Mouse (Mus musculus) induced T-regulatory cell, adult 2 months (primary cell): ENCODE results near the gene Casz1.

Source experiments
- DNase-seq: peaks from one replicate; pipeline ENCODE4 v3.0.0-alpha.2; 2012; ENCODE audit warnings: low read depth

Casz1 gene

DNA sequence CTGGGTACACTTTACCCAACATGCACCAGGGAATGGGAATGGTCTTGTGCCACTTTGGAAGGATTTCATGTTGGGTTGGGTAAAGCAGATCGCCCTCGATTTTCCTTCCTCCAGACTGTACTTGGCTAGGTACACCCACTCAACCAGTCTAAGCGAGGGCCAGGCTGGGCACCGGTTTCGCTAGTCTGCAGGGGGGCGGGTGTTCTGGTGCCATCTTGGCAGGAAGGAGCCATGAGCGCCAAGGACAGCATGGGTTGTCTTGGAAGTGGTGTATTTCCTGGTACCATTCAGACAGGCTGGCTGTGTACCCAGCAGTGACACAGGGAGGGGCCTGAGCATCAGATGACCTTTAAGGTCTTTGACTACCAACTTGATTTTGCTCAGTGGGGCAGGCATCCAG lies 101.1 kb downstream of the Casz1 start:
- DNase-seq = no peak

DNA sequence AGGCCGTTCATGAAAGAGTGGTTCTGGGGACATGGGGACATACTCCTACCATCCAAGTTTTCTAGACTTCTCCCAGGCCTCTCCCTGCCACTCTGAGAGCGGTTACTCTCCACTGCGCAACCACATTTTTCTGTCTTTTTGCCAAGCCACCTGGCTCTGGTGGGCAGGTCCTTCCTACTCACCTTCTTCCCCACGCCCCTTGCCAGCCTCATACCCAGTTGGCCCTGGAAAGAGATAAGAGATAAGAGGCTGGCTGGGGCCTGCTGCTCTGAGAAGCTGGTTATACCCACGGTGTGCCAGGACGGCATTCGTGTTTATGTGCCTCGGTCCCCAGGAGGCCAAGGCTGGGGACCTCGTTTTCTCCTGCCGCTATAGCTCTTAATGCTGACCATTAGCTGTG lies 102.6 kb downstream of the Casz1 start:
- DNase-seq = no peak

DNA sequence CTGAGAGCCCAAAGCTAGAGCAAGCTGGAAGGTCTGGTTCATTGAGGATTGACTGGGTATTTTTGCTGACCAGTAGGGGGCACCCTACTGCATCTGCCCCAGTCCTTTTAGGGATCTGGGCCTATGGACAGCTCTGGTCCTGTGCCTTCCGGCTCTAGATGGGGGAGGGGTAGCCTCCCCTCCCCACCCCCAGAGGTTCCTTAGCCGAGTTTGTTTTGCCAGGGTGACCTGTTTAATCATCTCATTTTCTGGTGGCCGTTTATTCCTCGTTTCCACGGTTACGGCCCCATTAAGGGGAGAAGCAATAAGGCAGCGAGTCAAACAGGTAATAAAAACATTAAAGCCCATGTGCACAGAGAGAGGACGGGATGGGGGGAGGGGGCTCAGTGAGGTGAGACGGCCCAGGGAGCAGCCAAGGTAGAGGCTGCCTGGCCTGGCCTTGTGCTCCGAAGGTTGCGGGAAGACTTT lies 104.0 kb downstream of the Casz1 start:
- peak; percentile 48 for DNase-seq

DNA sequence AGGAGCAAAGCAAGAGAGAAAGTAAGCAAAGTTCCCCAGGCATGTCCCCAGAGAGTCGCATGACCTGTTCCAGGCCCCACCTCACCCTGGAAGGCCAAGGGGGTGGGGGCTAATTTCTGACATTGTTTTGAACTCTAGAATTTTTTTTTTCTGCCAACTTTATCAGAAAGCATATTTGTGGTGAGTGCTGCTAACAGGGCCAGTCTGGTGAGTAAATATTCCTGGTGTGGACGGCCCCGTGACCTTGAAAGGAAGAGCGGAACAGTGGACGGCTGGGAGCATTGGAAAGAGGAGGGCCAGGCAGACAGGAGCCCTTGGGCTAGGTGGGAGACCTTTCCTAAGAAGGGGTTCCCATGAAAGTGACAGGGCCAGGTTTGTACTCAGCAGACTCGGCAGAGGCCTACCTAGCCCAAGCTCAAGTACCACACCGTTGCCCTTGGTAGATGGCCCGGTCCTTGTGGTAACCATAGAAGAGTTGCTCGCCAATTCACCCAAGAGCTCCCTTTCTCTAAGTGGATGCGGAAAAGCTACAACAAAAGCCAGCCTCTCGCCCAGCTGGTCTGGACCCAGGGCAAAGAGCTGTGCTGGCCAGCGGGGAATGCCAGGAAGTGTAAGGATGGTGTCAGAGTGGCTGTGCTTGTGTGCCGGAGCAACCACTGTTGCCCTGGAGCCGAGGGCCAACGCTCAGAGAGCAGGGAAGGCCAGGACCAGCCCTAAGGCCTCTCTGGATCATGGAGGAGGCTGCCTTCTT lies 104.7 kb downstream of the Casz1 start:
- no peak for DNase-seq

DNA sequence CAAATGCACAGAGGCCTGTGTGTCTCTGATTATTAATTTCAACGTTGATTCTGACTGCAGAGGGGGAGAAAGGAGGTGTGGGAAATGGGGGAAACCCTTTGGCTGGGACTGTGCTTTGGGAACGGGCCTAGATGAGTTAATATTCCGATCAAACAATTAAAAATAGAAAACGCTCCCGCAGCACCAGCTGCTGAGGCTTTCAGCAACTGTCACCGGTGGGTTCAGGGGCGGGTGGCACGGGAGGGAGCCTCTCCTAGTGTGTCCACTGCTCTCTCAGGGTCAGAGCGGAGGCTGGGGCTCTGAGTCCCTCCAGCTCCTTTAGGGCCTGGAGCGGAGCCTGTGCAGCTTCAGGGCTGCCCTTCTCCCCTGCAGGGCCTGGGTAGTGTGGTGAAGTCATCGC lies 105.3 kb downstream of the Casz1 start:
- DNase-seq = no peak

DNA sequence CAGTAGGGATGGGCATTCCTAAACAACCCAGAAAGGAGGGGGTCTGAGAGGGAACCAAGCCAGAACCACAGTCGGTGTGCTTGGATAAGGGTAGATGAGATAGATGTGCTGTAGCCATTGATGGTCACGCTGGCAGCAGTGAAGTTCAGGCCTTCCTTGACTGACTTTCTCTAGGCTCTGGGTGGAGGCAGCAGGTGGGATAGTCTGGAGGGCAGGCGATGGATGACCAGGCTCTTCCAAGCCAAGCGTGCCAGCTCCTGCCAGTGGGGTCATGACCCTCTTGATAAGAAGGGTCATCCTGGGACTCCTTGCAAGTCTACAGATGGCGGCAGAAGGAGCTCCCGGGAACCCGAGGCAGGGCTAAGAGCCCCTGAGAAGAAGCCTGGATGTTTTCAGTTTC lies 107.9 kb downstream of the Casz1 start:
- no peak for DNase-seq

DNA sequence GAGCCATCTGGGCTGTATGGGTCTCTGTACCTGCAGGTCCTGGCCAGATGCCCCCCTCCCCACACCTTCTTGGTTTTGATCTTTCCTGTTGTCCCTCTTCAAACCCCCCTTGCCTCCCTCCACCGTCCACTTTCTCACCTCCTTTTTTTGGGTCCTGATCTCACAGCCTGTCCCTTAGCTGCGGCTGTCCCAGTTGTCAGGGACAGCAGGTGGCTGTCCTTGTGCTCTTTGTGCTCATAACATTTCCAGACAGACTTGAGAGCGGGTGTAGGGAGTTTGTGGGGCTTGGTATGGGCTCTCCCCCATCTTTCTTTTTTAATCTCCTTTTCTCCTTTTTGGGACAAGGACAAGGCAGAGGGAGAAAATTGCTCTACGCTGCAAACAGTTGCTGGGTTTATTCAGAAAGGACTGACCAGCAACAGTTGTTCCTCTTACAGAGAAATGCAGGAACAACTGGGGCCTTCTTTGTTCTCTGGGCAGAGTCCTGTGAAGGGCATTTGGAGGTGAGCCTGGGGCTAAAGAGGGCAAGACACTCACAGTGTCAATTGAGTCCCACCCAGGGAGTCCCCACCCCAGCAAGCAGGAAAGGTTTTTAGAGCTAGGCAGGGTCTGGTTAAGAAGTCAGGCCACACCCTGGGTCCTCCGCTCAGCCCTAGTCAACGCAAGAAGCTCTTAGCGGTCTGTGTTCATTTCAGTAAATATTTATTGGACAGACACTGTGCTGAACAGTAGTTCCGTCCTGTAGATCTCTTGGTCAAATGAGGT lies 108.8 kb downstream of the Casz1 start:
- DNase-seq = no peak

DNA sequence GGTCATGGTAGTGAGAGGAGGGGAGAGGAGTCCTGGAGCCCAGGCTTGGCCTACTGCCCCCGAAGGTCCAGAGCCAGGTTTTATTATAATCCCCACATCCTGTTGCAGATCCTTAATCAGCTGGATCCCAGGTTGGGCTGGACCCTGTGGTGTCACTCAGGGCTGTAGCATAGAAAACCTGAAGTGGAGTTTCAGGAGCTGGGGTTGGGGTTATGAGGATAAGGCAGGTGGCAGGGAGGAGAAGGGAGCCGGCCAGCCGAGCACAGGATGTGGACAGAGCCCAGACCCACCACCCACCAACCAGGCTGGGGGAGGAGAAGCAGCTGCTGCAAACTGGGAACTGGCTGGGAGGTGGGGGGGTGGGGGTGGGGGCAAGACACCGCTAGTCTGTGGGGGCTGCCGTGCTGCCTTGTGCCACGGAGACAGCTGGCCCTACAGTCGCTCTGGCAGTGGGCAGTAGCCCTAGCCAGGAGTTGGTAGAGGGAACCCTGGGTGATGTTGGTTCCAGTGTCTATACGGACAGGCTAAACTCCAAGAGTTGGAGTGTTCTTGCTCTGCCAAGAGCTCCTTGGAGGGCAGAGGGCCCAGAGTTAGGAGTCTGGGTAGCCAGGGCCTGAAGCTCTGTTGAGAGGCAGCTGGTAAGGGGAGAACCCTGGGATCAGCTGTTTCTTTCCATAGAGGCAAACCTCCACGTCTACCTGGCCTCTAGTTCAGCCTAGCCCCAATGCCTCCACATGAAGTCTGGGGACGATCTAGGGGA lies 110.8 kb downstream of the Casz1 start:
- DNase-seq = no peak

DNA sequence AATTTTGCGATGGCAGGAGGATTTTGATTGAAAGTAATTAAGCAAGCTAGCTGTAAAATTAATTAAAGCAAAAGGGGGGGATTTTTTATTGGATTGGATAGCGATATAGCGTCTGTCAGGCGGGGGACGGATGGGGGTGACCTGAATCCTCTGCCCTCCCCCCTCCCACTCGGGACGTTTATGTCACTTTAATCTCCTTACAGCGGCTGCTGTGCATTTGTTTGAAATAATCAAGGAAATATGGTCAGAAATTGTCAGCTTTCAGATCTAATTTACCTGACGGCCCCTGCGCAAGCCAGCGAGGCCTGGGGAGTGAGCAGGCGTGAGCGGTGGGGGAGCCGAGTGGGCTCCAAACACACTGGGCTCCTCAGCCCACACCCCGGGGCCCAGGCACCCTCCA lies 111.6 kb downstream of the Casz1 start:
- DNase-seq = no peak

DNA sequence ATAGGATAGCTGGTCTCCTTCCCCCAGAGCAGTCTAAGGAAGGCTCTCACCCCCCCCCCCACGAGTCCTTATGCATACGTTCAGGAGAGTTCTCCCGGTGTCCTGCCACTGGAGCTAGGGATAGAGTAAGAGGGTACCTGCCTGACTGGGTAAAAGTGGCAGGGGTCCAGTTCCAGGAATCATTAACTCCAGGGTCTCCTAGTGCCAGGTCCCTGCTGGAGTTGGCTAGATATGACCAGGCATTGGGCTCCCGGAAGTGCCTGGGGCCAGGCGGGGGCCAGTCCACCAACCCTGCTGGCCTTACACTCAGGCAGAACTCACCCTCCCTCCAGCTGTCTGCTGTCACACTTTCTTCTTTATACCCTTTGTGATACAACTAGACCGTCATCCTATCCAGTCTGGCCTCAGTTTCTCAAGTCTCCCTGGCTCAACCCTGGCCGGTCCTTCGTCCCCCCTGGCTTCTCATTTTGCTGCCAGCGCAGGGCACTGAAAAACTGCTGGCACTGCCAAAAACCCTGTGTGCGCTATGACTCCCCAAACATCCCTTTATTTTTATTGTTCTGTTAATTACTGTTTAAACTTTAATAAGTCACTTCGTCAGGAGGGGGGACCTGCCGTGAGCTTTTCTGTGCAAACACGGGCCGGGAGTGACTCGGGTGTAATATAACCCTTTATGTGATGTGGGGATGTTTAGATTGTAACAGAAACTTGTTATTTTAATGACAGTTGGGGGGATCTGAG lies 114.6 kb downstream of the Casz1 start:
- no peak for DNase-seq

DNA sequence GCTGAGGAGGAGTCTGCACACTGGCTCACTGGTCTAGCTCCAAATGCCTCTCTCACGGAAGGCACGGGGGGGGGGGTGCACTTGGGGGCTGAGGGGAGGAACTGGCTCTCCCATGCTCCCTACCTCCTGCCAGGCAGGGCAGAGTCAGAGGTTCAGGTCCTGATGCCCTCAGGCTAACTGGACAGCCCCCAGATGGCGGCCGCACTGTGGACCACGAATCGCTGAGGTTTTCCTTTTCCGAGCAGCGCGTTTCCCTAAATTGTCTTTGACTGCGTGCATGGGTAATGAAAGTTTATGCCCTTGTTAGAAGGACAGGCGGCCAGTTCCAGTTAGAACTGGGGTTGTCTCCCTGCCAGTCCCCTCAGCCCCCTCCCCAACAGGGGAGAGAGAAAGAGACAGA lies 116.4 kb downstream of the Casz1 start:
- DNase-seq = no peak

DNA sequence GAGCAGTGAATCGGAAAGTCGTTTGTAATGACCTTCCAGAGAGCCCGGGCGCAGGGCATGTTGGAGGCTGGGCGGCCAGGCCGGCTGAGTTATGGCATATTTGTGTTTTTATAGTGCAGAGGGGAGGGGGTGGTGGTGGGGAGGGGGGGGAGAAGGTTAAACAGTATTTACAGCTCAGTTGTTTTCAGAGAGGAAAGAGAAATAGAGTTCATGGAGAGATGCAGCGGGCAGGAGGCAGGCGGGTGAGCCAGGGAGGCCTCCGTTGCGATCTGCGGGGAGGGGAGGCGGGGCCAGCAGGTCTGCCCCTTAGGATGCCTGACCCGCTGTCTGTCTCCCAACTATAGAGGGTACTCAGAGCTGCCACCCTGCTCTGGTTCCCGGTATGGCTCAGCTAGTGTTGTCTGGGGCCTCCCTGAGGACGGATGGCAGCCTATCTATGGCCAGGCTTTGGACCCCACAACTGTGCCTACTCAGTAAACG lies 118.0 kb downstream of the Casz1 start:
- DNase-seq = no peak

DNA sequence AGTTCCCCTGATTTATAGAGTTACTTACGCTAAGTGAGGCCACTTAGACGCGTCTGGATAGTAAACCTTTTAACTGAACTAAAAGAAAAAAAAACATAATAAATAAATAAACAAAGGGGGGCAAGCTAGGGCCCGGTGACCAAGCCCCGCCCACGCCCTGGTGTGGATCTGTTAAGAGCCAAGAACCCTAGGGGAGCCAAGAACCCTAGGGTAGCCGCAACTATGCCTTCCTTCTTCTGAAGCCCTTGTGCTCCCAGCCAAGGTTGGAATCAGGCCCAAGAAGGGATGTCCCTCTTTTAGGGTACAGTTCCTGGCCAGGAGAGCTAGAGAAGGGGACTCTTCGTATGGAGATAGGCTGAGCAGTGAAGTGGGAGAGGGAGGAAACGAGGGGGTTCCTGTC lies 119.2 kb downstream of the Casz1 start:
- DNase-seq = no peak

DNA sequence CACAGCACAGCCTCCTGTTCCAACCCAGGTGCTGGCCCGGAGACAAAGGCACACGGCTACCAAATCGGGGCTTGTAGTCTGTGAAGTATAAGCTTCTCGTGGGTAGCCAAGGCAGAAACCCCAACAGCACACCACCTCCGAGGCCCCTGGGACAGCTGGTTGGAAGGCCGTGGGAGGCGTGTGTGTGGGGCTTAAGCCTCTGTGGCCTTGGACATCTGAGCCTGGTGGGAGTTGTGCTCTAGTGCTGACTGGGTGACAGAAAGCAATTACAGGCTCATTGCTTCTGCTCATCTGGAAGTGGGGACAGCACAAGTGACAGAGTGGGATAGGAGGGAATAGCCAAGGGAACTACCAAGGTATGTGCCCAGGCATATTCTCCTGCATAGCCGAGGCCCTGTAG lies 119.7 kb downstream of the Casz1 start:
- no peak for DNase-seq

DNA sequence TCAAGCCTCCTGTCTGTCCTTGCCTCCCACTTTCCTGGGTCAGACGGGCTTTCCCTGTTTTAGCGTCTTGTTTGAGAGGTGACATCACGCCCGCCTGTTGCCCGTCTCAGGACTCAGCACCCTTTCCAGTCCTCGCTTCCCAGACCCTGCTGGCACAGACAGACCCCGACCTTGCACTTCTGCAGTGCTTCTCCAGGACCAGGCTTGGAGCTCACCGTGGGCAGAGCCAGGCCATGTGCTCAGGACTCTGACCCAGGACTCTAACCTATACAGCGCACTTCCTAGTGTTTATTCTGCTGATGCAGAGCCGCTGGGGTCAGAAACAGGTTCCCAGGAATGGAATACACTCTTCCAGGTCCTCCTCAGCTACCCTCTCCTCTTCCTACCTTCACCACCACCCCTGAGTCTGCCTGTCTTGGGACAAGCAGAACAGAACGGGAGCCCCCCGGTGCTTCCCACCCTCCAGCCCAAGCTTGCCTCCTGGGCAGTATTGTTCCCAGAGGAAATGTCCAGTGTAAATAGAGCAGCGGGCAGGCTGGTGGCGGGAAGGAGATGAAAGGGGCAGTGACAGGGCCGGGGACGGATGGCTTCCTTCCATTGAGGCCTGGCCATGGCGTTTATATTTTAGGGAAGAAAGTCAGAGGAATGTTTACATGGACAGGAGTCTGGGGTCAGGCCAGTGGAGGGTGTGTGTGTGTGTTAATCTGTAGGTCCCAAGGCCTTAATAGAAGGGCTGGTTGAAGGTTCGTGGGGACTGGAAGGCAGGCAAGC lies 121.5 kb downstream of the Casz1 start:
- DNase-seq = no peak

DNA sequence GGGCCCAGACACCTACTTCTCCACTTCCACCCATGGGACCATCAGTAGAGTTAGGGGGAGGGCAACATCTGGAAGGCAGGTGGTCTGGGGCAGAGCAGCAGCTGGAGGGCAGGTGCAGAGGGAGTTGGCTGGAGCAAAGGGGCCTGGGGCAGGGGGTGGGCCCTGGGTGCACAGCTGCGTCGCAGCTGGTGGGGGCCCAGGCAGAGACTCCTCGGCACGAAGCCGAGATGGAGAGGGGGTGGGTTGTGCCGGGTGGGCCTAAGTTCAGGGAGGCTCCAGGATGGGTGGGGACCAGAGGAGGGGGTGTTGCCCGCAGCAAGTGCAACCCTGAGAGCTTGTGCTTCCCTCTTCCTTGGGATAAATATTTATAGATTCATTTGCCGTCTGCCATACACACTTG lies 122.2 kb downstream of the Casz1 start:
- no peak for DNase-seq

DNA sequence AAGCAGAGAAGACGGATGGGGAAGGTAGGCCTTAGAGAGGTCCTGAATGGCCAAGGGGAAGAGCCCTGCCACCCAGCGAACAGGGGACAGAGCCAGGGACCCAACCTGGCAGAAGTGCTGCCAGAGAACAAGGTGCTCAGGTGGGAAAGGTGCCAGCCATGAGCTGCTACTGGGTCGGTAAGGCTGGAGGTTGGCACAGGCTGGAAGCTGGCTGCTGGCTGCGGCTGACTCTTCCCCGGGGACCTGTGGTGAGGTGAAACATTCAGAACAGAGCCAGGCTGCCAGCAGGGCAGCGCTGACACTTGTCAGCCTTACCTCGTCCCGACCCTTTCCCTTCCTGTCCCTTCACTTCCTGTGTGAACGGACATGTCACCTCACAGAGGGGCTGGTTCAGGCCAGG lies 124.1 kb downstream of the Casz1 start:
- DNase-seq = no peak

DNA sequence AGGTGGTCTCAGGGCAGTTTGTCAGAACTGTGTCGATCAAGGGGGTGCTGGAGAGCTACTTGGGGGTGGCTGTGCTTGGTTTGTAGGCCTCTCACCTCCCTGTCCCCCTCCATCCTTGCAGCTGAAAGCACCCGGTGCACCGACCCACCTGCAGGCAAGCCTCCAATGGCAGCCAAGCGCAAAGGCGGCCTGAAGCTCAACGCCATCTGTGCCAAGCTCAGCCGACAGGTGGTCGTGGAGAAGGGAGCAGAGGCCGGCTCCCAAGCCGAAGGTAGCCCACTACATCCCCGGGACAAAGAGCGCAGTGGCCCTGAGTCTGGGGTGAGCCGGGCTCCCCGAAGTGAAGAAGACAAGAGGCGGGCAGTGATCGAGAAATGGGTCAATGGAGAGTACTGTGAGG lies 124.6 kb downstream of the Casz1 start:
- DNase-seq = no peak

DNA sequence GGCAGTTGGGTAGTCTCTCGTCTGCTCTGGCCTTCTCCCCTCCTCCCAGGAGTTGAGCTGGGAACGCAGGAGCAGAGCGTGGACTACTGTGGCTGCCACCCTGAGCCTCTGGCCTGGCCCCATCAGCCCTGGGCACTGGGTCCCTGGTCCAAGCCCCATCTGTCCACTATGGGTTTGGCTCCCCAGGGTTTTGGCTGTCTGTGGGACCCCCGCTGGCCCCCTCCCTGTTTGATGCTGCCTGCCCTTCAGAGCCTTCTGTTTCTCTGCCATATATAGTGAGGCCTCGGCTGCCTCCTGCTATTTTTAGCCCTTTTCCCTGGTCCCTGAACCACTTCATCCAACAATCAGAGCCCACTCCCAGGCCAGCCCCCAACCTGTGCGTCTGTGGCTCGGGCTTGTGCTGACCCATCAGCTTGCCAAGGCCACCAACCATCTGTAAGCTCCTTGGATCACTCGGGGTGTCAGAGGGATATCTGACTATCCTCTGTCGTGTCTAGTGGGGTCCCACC lies 126.5 kb downstream of the Casz1 start:
- DNase-seq = no peak

DNA sequence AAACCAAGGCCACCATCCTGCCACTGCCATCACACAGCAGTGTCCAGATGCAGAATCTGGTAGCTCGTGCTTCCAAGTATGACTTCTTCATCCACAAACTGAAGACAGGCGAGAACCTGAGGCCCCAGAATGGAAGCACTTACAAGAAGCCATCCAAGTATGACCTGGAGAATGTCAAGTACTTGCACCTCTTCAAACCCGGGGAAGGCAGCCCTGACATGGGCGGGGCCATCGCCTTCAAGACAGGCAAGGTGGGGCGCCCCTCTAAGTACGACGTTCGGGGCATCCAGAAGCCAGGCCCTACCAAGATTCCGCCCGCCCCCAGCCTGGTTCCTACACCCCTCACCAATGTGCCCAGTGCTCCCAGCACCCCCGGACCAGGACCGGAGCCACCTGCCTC lies 128.9 kb downstream of the Casz1 start:
- DNase-seq = no peak

DNA sequence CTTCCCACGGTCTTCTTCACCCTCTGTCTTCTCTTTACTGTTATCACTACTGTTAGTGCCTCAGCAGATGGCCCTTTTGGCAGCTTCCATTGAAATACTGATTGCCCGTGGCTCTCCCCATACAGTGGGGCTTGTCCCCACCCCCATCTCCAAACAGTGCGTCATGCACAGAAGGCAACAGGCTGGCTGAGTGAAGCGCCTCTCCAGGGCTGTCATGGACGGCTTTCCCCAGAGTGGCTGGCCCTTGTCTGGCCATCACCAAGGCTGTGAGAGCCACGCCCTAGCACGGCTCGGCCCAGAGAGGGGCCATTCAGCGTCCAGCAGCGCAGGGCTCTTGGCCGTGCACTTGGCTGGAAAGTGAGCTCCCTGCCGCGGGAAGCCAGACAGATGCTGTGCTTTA lies 131.0 kb downstream of the Casz1 start:
- DNase-seq = no peak
